Mouse (Mus musculus) stomach, postnatal 0 days (tissue): Measurements from ENCODE around the gene Pde9a. TPM values are rescaled to one million over a fixed set of nuclear protein-coding genes. Genes with fewer than 3 reads are reported as not detected.
A peak's percentile ranks its signal among the peaks of the same experiment; 100 is the strongest.

ENCODE experiments used
- ATAC-seq: fragments of 200-750 bp; cut with Nextera tagmentation; 2 replicates; pipeline ENCODE4 v1.8.0; 2017; ENCODE audit not compliant: low FRiP score, low TSS enrichment
- DNase-seq: peaks from one replicate; pipeline ENCODE4 v3.0.0-alpha.2; 2016; ENCODE audit warnings: low spot score
- H3K27ac ChIP-seq: fragments of 300-500 bp; sonication (generic); replicated peaks from 2 replicates; pipeline ENCODE4 v1.5.1; 2014; ENCODE audit warnings: mild to moderate bottlenecking, control low read depth
- H3K27me3 ChIP-seq: fragments of 300-500 bp; sonication (generic); 2 replicates; pipeline ENCODE4 v1.6.1; 2014; ENCODE audit warnings: low read length; ENCODE audit not compliant: control insufficient read depth, insufficient read depth
- H3K36me3 ChIP-seq: fragments of 300-500 bp; sonication (generic); 2 replicates; pipeline ENCODE4 v1.6.1; 2014; ENCODE audit warnings: low read length, mixed read lengths; ENCODE audit not compliant: control insufficient read depth, insufficient read depth
- H3K4me1 ChIP-seq: fragments of 300-500 bp; sonication (generic); replicated peaks from 2 replicates; pipeline ENCODE4 v1.6.1; 2014; ENCODE audit warnings: antibody characterized with exemption; ENCODE audit not compliant: control insufficient read depth, insufficient read depth
- H3K4me2 ChIP-seq: fragments of 300-500 bp; sonication (generic); replicated peaks from 2 replicates; pipeline ENCODE4 v1.6.1; 2014; ENCODE audit warnings: low read depth, mild to moderate bottlenecking, control low read depth, moderate library complexity
- H3K4me3 ChIP-seq: fragments of 300-500 bp; sonication (generic); 2 replicates; pipeline ENCODE4 v1.5.1; 2014; ENCODE audit warnings: low read depth, low read length, control low read depth
- H3K9ac ChIP-seq: fragments of 300-500 bp; sonication (generic); 2 replicates; pipeline ENCODE4 v1.6.1; 2014; ENCODE audit warnings: mild to moderate bottlenecking, low read length, control low read depth, mixed read lengths
- H3K9me3 ChIP-seq: fragments of 300-500 bp; sonication (generic); 2 replicates; pipeline ENCODE4 v1.6.1; 2016; ENCODE audit warnings: low read length; ENCODE audit not compliant: control insufficient read depth
- CTCF ChIP-seq: IDR thresholded peaks from 2 replicates; pipeline ENCODE4 v1.5.1; 2016; ENCODE audit warnings: antibody characterized with exemption, low read depth, mild to moderate bottlenecking, moderate library complexity
- EP300 ChIP-seq: optimal IDR thresholded peaks from 2 replicates; pipeline ENCODE3; 2016; ENCODE audit warnings: antibody characterized with exemption
- WGBS: fragments of 180-500 bp; shearing (Covaris S2); extraction: QIAGEN DNeasy Blood & Tissue Kit; methylation state at CpG from one replicate; pipeline ENCODE4 v1.1.7; 2014; 5-methylcytosine and 5-hydroxymethylcytosine counted together
- polyA plus RNA-seq: library from polyadenylated mRNA; unstranded; fragments of >200 nt; fragmentation: Nextera tagmentation; extraction: Ambion mirVana; gene quantifications from 2 replicates; pipeline ENCODE4 v1.2.1, GENCODE M21; 2015

The Pde9a gene
- polyA plus RNA-seq, 1 experiment from 2014 or later, result 11.6 TPM

DNA sequence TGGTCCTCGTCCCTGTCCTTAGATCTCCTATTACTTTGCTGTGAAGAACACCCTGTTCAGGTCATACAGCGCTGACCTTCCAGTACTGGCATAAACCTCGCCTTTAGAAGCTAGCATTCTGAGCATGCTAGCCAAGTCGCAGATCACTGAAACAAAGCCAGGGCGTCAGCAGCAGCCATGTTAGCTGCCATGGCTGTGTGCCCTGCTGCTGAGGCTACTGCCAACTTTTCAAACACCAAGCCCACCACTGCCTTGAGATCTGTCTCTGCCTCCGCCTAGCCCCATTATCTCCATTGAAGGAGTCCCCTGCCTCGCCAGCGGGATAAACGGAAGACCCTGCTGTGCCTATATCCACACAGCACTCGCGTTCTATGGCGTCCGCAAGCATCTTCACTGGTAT lies 25.4 kb upstream of the Pde9a start:
- Histone ChIP-seq H3K9me3 (no peaks in the 10 kb centered on the region), H3K4me2 (no peak overlapping the region), H3K27ac (no peak overlapping the region), H3K4me3 (no peak overlapping the region), H3K4me1 (no peaks in the 10 kb centered on the region), H3K27me3 (no peaks in the 10 kb centered on the region), H3K36me3 (no peaks in the 10 kb centered on the region), H3K9ac (no peak overlapping the region)
- no peak for DNase-seq
- no peak for ATAC-seq
- 82% methylated on average over 13 of the region's 13 CpGs for WGBS
- no peak for TF ChIP-seq EP300
- TF ChIP-seq CTCF, result no peak

DNA sequence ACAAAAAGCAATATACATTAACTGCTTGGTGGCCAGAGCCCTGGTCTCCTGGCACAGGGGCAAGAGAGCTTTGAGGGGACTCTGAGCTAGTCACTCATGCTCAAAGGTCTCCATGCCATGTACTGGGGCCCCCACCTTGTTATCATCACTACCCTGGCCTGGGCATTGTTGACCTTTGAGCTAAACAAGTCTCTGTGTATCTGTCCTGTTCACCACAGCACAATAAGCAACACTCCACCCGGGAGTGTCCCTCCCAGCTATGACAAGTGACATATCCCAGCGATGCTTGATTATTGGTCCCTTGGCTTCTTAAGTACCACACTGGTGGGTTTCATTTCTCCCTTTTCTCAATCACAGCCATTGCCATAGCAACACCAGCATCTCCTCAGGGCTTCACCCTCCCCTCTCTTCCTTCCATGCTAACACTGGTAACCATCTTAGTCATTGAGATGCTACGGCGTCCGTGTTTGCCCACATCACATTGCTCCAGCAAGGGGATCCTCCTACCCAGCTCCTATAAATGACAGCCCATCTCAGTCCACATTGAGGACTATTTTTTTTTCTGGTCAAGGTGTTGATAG lies 20.3 kb upstream of the Pde9a start:
- WGBS, result 78% methylated on average over 5 of the region's 5 CpGs
- Histone ChIP-seq H3K27me3 (no peaks in the 10 kb centered on the region), H3K4me3 (no peak overlapping the region), H3K9ac (no peak overlapping the region), H3K4me2 (no peak overlapping the region), H3K36me3 (no peaks in the 10 kb centered on the region), H3K9me3 (no peaks in the 10 kb centered on the region), H3K4me1 (no peaks in the 10 kb centered on the region), H3K27ac (no peak overlapping the region)
- no peak for DNase-seq
- no peak for ATAC-seq
- TF ChIP-seq CTCF (no peak), EP300 (no peak)

- no peak overlapping the region for H3K4me2 ChIP-seq
- H3K27ac ChIP-seq, result no peak overlapping the region
- H3K9me3 ChIP-seq, result no peaks in the 10 kb centered on the region
- H3K27me3 ChIP-seq, result no peaks in the 10 kb centered on the region
- H3K4me1 ChIP-seq, result no peaks in the 10 kb centered on the region
- no peak overlapping the region for H3K4me3 ChIP-seq
- WGBS, result 67% methylated on average over 2 of the region's 2 CpGs
- no peaks in the 10 kb centered on the region for H3K36me3 ChIP-seq
- DNase-seq, result no peak
- no peak for ATAC-seq
- H3K9ac ChIP-seq, result no peak overlapping the region
- TF ChIP-seq CTCF (no peak), EP300 (no peak)
These were observed 15.8 kb upstream of the Pde9a start for GRCm38 (mm10) chr17:31370221-31370620.

GRCm38 (mm10) chr17:31370931-31371330 lies 15.1 kb upstream of the Pde9a start:
- Histone ChIP-seq H3K27me3 (no peaks in the 10 kb centered on the region), H3K4me1 (no peaks in the 10 kb centered on the region), H3K9ac (no peak overlapping the region), H3K9me3 (no peaks in the 10 kb centered on the region), H3K36me3 (no peaks in the 10 kb centered on the region), H3K4me2 (no peak overlapping the region), H3K27ac (no peak overlapping the region), H3K4me3 (no peak overlapping the region)
- ATAC-seq, result no peak
- no peak for DNase-seq
- no peak for TF ChIP-seq CTCF
- no peak for TF ChIP-seq EP300

- no peak overlapping the region for H3K4me2 ChIP-seq
- DNase-seq (peak; percentile 52), ATAC-seq (0 out of 2 replicates have a peak, but pooled peaks have one; percentile 51)
- no peak overlapping the region for H3K4me3 ChIP-seq
- no peak overlapping the region for H3K9ac ChIP-seq
- no peak overlapping the region for H3K27ac ChIP-seq
- H3K4me1 ChIP-seq, result no peaks in the 10 kb centered on the region
- no peaks in the 10 kb centered on the region for H3K27me3 ChIP-seq
- 8% methylated on average over 7 of the region's 7 CpGs for WGBS
- no peaks in the 10 kb centered on the region for H3K9me3 ChIP-seq
- H3K36me3 ChIP-seq, result no peaks in the 10 kb centered on the region
- TF ChIP-seq CTCF, result peak; percentile 91
- no peak for TF ChIP-seq EP300
These were observed 8.0 kb upstream of the Pde9a start for GRCm38 (mm10) chr17:31377961-31378360.

DNA sequence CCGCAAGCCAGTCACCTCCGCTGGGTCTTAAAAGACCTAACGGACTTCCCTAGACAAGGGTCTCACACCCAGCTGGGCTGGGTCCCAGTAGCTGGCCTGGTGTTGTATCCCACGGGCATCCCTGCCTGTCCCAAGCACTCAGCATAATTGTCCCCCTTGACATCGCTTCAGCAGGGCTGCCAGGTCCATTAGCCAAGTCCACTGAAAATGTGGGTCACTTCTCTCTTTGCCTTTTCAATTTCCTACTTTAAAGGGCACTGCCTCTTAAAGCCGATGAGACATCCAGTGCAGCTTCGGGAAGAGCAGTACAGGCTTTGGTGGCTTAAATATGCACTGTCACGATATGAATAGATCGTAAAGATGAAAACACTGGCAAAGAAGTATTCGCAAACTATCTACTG lies 7.6 kb upstream of the Pde9a start:
- no peaks in the 10 kb centered on the region for H3K36me3 ChIP-seq
- H3K4me3 ChIP-seq, result no peak overlapping the region
- no peak for DNase-seq
- H3K4me1 ChIP-seq, result no peaks in the 10 kb centered on the region
- no peak overlapping the region for H3K4me2 ChIP-seq
- H3K27ac ChIP-seq, result no peak overlapping the region
- H3K9ac ChIP-seq, result no peak overlapping the region
- H3K27me3 ChIP-seq, result no peaks in the 10 kb centered on the region
- ATAC-seq, result no peak
- WGBS, result 63% methylated on average over 10 of the region's 10 CpGs
- no peak for TF ChIP-seq EP300
- no peak for TF ChIP-seq CTCF
- H3K9me3 ChIP-seq, result no peaks in the 10 kb centered on the region
